Mouse (Mus musculus): ENCODE data around the gene Vmn1r120. TPM values are rescaled to one million over a fixed set of nuclear protein-coding genes. Genes with fewer than 3 reads are reported as not detected.
"Not testable (repeated sequence)": the region's sequence is repeated elsewhere in the genome, so short reads cannot be mapped to it uniquely, and the experiment has no call there.

Gene Vmn1r120
- not detected in 2 replicates for polyA plus RNA-seq (2015; fragmentation: Nextera tagmentation; extraction: Ambion mirVana)

- H3K9me3 ChIP-seq; H3K27ac ChIP-seq; H3K4me2 ChIP-seq; H3K4me1 ChIP-seq; H3K36me3 ChIP-seq; H3K27me3 ChIP-seq (replicated peaks); H3K9ac ChIP-seq; ATAC-seq (ENCODE audit: insufficient read depth, low FRiP score, low read depth); H3K4me3 ChIP-seq (replicated peaks): not testable (repeated sequence)
- WGBS = 67% methylated on average over 1 of the region's 1 CpGs
Observed at GRCm38 (mm10) chr7:21053684-21054083, at the start of gene Vmn1r120. Gene Vmn1r120, minus strand, starts transcription at chr7:21053784.

GRCm38 (mm10) chr7:21098413-21098812, 44.8 kb upstream of the Vmn1r120 start, which contains the start of gene Vmn1r121:
Gene Vmn1r121, minus strand, starts transcription at chr7:21098513.
- not testable (repeated sequence) for H3K4me3 ChIP-seq (replicated peaks); ATAC-seq (ENCODE audit: insufficient read depth, low FRiP score, low read depth); H3K9me3 ChIP-seq; H3K4me1 ChIP-seq; H3K27ac ChIP-seq; H3K9ac ChIP-seq; H3K36me3 ChIP-seq; H3K4me2 ChIP-seq; H3K27me3 ChIP-seq (replicated peaks)
- 77% methylated on average over 4 of the region's 5 CpGs for WGBS

GRCm38 (mm10) chr7:21012355-21012754, 41.2 kb downstream of the Vmn1r120 start, which contains the start of gene Vmn1r119:
Gene Vmn1r119, minus strand, starts transcription at chr7:21012455.
- no CpG with 5 or more reads among the region's 2 CpGs for WGBS
- H3K9ac ChIP-seq; H3K9me3 ChIP-seq; H3K4me3 ChIP-seq (replicated peaks); H3K27ac ChIP-seq; H3K36me3 ChIP-seq; H3K4me1 ChIP-seq; H3K27me3 ChIP-seq (replicated peaks); ATAC-seq (ENCODE audit: insufficient read depth, low FRiP score, low read depth); H3K4me2 ChIP-seq: not testable (repeated sequence)

Other genes with a start within 250 kb of the Vmn1r120 start
- not detected in 2 replicates for gene Vmn1r114, start 241.6 kb downstream of the Vmn1r120 start, polyA plus RNA-seq (2015; fragmentation: Nextera tagmentation; extraction: Ambion mirVana)
- gene Vmn1r115, start 208.8 kb downstream of the Vmn1r120 start, polyA plus RNA-seq (2015; fragmentation: Nextera tagmentation; extraction: Ambion mirVana) = not detected in 2 replicates
- gene Vmn1r116, start 181.5 kb downstream of the Vmn1r120 start, polyA plus RNA-seq (2015; fragmentation: Nextera tagmentation; extraction: Ambion mirVana) = not detected in 2 replicates
- gene Vmn1r117, start 169.7 kb downstream of the Vmn1r120 start, polyA plus RNA-seq (2015; fragmentation: Nextera tagmentation; extraction: Ambion mirVana) = not detected in 2 replicates
- not detected in 2 replicates for gene Vmn1r118, start 141.4 kb downstream of the Vmn1r120 start, polyA plus RNA-seq (2015; fragmentation: Nextera tagmentation; extraction: Ambion mirVana)
- gene Vmn1r119, start 41.3 kb downstream of the Vmn1r120 start, polyA plus RNA-seq (2015; fragmentation: Nextera tagmentation; extraction: Ambion mirVana) = not detected in 2 replicates
- not detected in 2 replicates for gene Vmn1r121, start 44.7 kb upstream of the Vmn1r120 start, polyA plus RNA-seq (2015; fragmentation: Nextera tagmentation; extraction: Ambion mirVana)
- not detected in 2 replicates for gene Vmn1r122, start 80.3 kb upstream of the Vmn1r120 start, polyA plus RNA-seq (2015; fragmentation: Nextera tagmentation; extraction: Ambion mirVana)
- gene Vmn1r123, start 108.4 kb upstream of the Vmn1r120 start, polyA plus RNA-seq (2015; fragmentation: Nextera tagmentation; extraction: Ambion mirVana) = not detected in 2 replicates
- gene Gm5157, start 136.6 kb upstream of the Vmn1r120 start, polyA plus RNA-seq (2015; fragmentation: Nextera tagmentation; extraction: Ambion mirVana) = not detected in 2 replicates
- not detected in 2 replicates for gene Vmn1r124, start 206.8 kb upstream of the Vmn1r120 start, polyA plus RNA-seq (2015; fragmentation: Nextera tagmentation; extraction: Ambion mirVana)
- not detected in 2 replicates for gene Vmn1r125, start 218.4 kb upstream of the Vmn1r120 start, polyA plus RNA-seq (2015; fragmentation: Nextera tagmentation; extraction: Ambion mirVana)
- gene Vmn1r126, start 247.7 kb upstream of the Vmn1r120 start, polyA plus RNA-seq (2015; fragmentation: Nextera tagmentation; extraction: Ambion mirVana) = not detected in 2 replicates

Measured in stomach, embryonic 15.5 days (tissue).